Mouse (Mus musculus): ENCODE measurements around the gene Sla2. TPM values are rescaled to one million over a fixed set of nuclear protein-coding genes. Genes with fewer than 3 reads are reported as not detected.

Sla2 gene
- polyA plus RNA-seq, 1 experiment from 2014 or later: 0.37 TPM

Other genes with a start within 250 kb of the Sla2 start
- gene Myl9, start 111.8 kb downstream of the Sla2 start, polyA plus RNA-seq (2016; fragmentation: Nextera tagmentation; extraction: Ambion mirVana): 107 and 144 TPM in 2 replicates
- 75.2 and 76.9 TPM in 2 replicates for gene Tgif2, start 47.2 kb downstream of the Sla2 start, polyA plus RNA-seq (2016; fragmentation: Nextera tagmentation; extraction: Ambion mirVana)
- 11.6 and 12.4 TPM in 2 replicates for gene 4930518I15Rik, start 29.2 kb downstream of the Sla2 start, polyA plus RNA-seq (2016; fragmentation: Nextera tagmentation; extraction: Ambion mirVana)
- 175 and 176 TPM in 2 replicates for gene Rab5if, start 24.1 kb downstream of the Sla2 start, polyA plus RNA-seq (2016; fragmentation: Nextera tagmentation; extraction: Ambion mirVana)
- 51.6 and 53.8 TPM in 2 replicates for gene Ndrg3, start 104.9 kb upstream of the Sla2 start, polyA plus RNA-seq (2016; fragmentation: Nextera tagmentation; extraction: Ambion mirVana)
- 44.5 and 45.0 TPM in 2 replicates for gene Dsn1, start 120.0 kb upstream of the Sla2 start, polyA plus RNA-seq (2016; fragmentation: Nextera tagmentation; extraction: Ambion mirVana)
- 6.9 and 7.3 TPM in 2 replicates for gene Soga1, start 192.1 kb upstream of the Sla2 start, polyA plus RNA-seq (2016; fragmentation: Nextera tagmentation; extraction: Ambion mirVana)
- not detected in 2 replicates for gene Tldc2, start 199.9 kb upstream of the Sla2 start, polyA plus RNA-seq (2016; fragmentation: Nextera tagmentation; extraction: Ambion mirVana)
- 17.1 and 20.6 TPM in 2 replicates for gene Samhd1, start 248.1 kb upstream of the Sla2 start, polyA plus RNA-seq (2016; fragmentation: Nextera tagmentation; extraction: Ambion mirVana)